Mouse (Mus musculus): ENCODE measurements around the gene Arfgef2.

- TF ChIP-seq HCFC1 (IDR thresholded peaks at IDR 0.05; ENCODE audit: borderline replicate concordance, insufficient read depth, low read length): no peak
- no peak for TF ChIP-seq ZC3H11A (IDR thresholded peaks at IDR 0.05; ENCODE audit: borderline replicate concordance, low read depth, low read length)
- no peak for TF ChIP-seq MAFK (IDR thresholded peaks at IDR 0.05; ENCODE audit: insufficient read depth, low read depth, low read length)
- TF ChIP-seq CHD2 (IDR thresholded peaks at IDR 0.05; ENCODE audit: low read depth, low read length): no peak
- TF ChIP-seq ZNF384 (IDR thresholded peaks at IDR 0.05; ENCODE audit: low read depth, low read length): no peak
Observed at GRCm38 (mm10) chr2:166819849-166820248, 14.5 kb downstream of the Arfgef2 start.

Measured in ES-E14 (cell line).